Mouse (Mus musculus) liver, embryonic 16.5 days (tissue): ENCODE data around the gene Tacc2. TPM values are rescaled to one million over a fixed set of nuclear protein-coding genes. Genes with fewer than 3 reads are reported as not detected.

Experiments
- ATAC-seq: fragments of 200-750 bp; cut with Nextera tagmentation; 2 replicates; pipeline ENCODE4 v1.8.0; 2017; ENCODE audit warnings: low read depth, mild to moderate bottlenecking, moderate number of reproducible peaks, moderate library complexity
- H3K27ac ChIP-seq: fragments of 300-500 bp; sonication (generic); 2 replicates; pipeline ENCODE4 v1.5.1; 2014; ENCODE audit warnings: mild to moderate bottlenecking, low read length
- H3K27me3 ChIP-seq: fragments of 300-500 bp; sonication (generic); 2 replicates; pipeline ENCODE4 v1.6.1; 2014; ENCODE audit warnings: low read depth, low read length, mixed read lengths; ENCODE audit not compliant: control insufficient read depth, insufficient read depth
- H3K36me3 ChIP-seq: fragments of 300-500 bp; sonication (generic); 2 replicates; pipeline ENCODE4 v1.6.1; 2014; ENCODE audit warnings: mild to moderate bottlenecking; ENCODE audit not compliant: control insufficient read depth, insufficient read depth
- H3K4me1 ChIP-seq: fragments of 300-500 bp; sonication (generic); 2 replicates; pipeline ENCODE4 v1.6.1; 2014; ENCODE audit warnings: low read depth, low read length, mixed read lengths; ENCODE audit not compliant: control insufficient read depth
- H3K4me2 ChIP-seq: fragments of 300-500 bp; sonication (generic); 2 replicates; pipeline ENCODE4 v1.6.1; 2014; ENCODE audit warnings: low read depth, low read length, mixed read lengths
- H3K4me3 ChIP-seq: fragments of 300-500 bp; sonication (generic); 2 replicates; pipeline ENCODE4 v1.5.1; 2014; ENCODE audit warnings: low read depth, mild to moderate bottlenecking, low read length
- H3K9ac ChIP-seq: fragments of 300-500 bp; sonication (generic); 2 replicates; pipeline ENCODE4 v1.6.1; 2014; ENCODE audit warnings: low read depth, low read length
- H3K9me3 ChIP-seq: fragments of 300-500 bp; sonication (generic); replicated peaks from 2 replicates; pipeline ENCODE4 v1.6.1; 2016; ENCODE audit warnings: low read length; ENCODE audit not compliant: control insufficient read depth
- WGBS: fragments of 180-500 bp; shearing (Covaris S2); extraction: QIAGEN DNeasy Blood & Tissue Kit; methylation state at CpG from one replicate; pipeline ENCODE4 v1.1.7; 2014; ENCODE audit not compliant: insufficient replicate concordance; 5-methylcytosine and 5-hydroxymethylcytosine counted together
- polyA plus RNA-seq: library from polyadenylated mRNA; unstranded; fragments of >200 nt; fragmentation: Nextera tagmentation; extraction: Ambion mirVana; gene quantifications from 2 replicates; pipeline ENCODE4 v1.2.1, GENCODE M21; 2015

The Tacc2 gene
- polyA plus RNA-seq, 1 experiment from 2014 or later = 3.3 TPM

GRCm38 (mm10) chr7:130799418-130799817 is 222.2 kb downstream of the Tacc2 start:
- Histone ChIP-seq H3K4me2 (no peak overlapping the region), H3K27ac (peak overlapping the region; percentile 29; the same call in 1 of the 2 replicates), H3K4me3 (no peak overlapping the region), H3K9me3 (no peaks in the 10 kb centered on the region), H3K36me3 (no peaks in the 10 kb centered on the region), H3K27me3 (no peaks in the 10 kb centered on the region), H3K9ac (no peak overlapping the region), H3K4me1 (peaks cover 8% of the 10 kb centered on the region)
- 57% methylated on average over 10 of the region's 10 CpGs for WGBS
- peak; percentile 83 for ATAC-seq

GRCm38 (mm10) chr7:130800681-130801080 is 223.4 kb downstream of the Tacc2 start:
- no peak overlapping the region for H3K9ac ChIP-seq
- ATAC-seq = no peak
- no peak overlapping the region for H3K4me3 ChIP-seq
- no peaks in the 10 kb centered on the region for H3K36me3 ChIP-seq
- no peak overlapping the region for H3K27ac ChIP-seq
- H3K9me3 ChIP-seq = no peaks in the 10 kb centered on the region
- H3K27me3 ChIP-seq = no peaks in the 10 kb centered on the region
- peaks cover 8% of the 10 kb centered on the region for H3K4me1 ChIP-seq
- WGBS = 48% methylated on average over 4 of the region's 4 CpGs
- no peak overlapping the region for H3K4me2 ChIP-seq

- Histone ChIP-seq H3K36me3 (no peaks in the 10 kb centered on the region), H3K27me3 (no peaks in the 10 kb centered on the region), H3K4me1 (peaks cover 8% of the 10 kb centered on the region), H3K4me2 (no peak overlapping the region), H3K4me3 (no peak overlapping the region), H3K9me3 (no peaks in the 10 kb centered on the region), H3K9ac (no peak overlapping the region), H3K27ac (no peak overlapping the region)
- WGBS = 56% methylated on average over 4 of the region's 4 CpGs
- no peak for ATAC-seq
Measured at GRCm38 (mm10) chr7:130801811-130802210, 224.6 kb downstream of the Tacc2 start.

- no peak overlapping the region for H3K27ac ChIP-seq
- no peak overlapping the region for H3K4me2 ChIP-seq
- H3K4me1 ChIP-seq = peaks cover 8% of the 10 kb centered on the region
- H3K27me3 ChIP-seq = no peaks in the 10 kb centered on the region
- H3K36me3 ChIP-seq = no peaks in the 10 kb centered on the region
- 77% methylated on average over 8 of the region's 8 CpGs for WGBS
- no peak overlapping the region for H3K9ac ChIP-seq
- H3K9me3 ChIP-seq = no peaks in the 10 kb centered on the region
- H3K4me3 ChIP-seq = no peak overlapping the region
- no peak for ATAC-seq
Measured at GRCm38 (mm10) chr7:130803251-130803825, 226.1 kb downstream of the Tacc2 start.

- no peak for ATAC-seq
- Histone ChIP-seq H3K4me1 (peaks cover 5% of the 10 kb centered on the region), H3K36me3 (no peaks in the 10 kb centered on the region), H3K4me3 (no peak overlapping the region), H3K27me3 (no peaks in the 10 kb centered on the region), H3K9me3 (no peaks in the 10 kb centered on the region), H3K4me2 (no peak overlapping the region), H3K9ac (no peak overlapping the region), H3K27ac (no peak overlapping the region)
- WGBS = 61% methylated on average over 5 of the region's 5 CpGs
Measured at GRCm38 (mm10) chr7:130804991-130805390, 227.8 kb downstream of the Tacc2 start.

- Histone ChIP-seq H3K4me3 (no peak overlapping the region), H3K9ac (no peak overlapping the region), H3K27ac (no peak overlapping the region), H3K36me3 (no peaks in the 10 kb centered on the region), H3K4me1 (no peaks in the 10 kb centered on the region), H3K27me3 (no peaks in the 10 kb centered on the region), H3K9me3 (no peaks in the 10 kb centered on the region), H3K4me2 (no peak overlapping the region)
- no peak for ATAC-seq
- WGBS = 56% methylated on average over 8 of the region's 8 CpGs
Measured at GRCm38 (mm10) chr7:130807749-130808148, 230.5 kb downstream of the Tacc2 start.

- H3K27me3 ChIP-seq = no peaks in the 10 kb centered on the region
- no peak overlapping the region for H3K9ac ChIP-seq
- H3K4me3 ChIP-seq = no peak overlapping the region
- H3K4me2 ChIP-seq = no peak overlapping the region
- ATAC-seq = no peak
- H3K4me1 ChIP-seq = no peaks in the 10 kb centered on the region
- WGBS = 36% methylated on average over 6 of the region's 6 CpGs
- H3K27ac ChIP-seq = no peak overlapping the region
- no peaks in the 10 kb centered on the region for H3K36me3 ChIP-seq
- no peaks in the 10 kb centered on the region for H3K9me3 ChIP-seq
Measured at GRCm38 (mm10) chr7:130808694-130809093, 231.5 kb downstream of the Tacc2 start.

- no peak overlapping the region for H3K4me3 ChIP-seq
- H3K36me3 ChIP-seq = no peaks in the 10 kb centered on the region
- 59% methylated on average over 4 of the region's 4 CpGs for WGBS
- no peaks in the 10 kb centered on the region for H3K9me3 ChIP-seq
- H3K27ac ChIP-seq = no peak overlapping the region
- H3K4me2 ChIP-seq = no peak overlapping the region
- H3K4me1 ChIP-seq = no peaks in the 10 kb centered on the region
- no peak overlapping the region for H3K9ac ChIP-seq
- ATAC-seq = no peak
- no peaks in the 10 kb centered on the region for H3K27me3 ChIP-seq
Measured at GRCm38 (mm10) chr7:130810238-130810637, 233.0 kb downstream of the Tacc2 start.

GRCm38 (mm10) chr7:130812407-130812806 is 235.2 kb downstream of the Tacc2 start:
- no peaks in the 10 kb centered on the region for H3K27me3 ChIP-seq
- H3K36me3 ChIP-seq = no peaks in the 10 kb centered on the region
- H3K4me3 ChIP-seq = no peak overlapping the region
- H3K9me3 ChIP-seq = no peaks in the 10 kb centered on the region
- 33% methylated on average over 16 of the region's 16 CpGs for WGBS
- H3K9ac ChIP-seq = no peak overlapping the region
- H3K27ac ChIP-seq = no peak overlapping the region
- no peak for ATAC-seq
- H3K4me2 ChIP-seq = no peak overlapping the region
- no peaks in the 10 kb centered on the region for H3K4me1 ChIP-seq
